Mouse (Mus musculus): Measurements from ENCODE around the gene Camkmt. TPM values are rescaled to one million over a fixed set of nuclear protein-coding genes. Genes with fewer than 3 reads are reported as not detected.

Gene Camkmt
- total RNA-seq, 2 experiments from 2014 or later, result 1.3 to 1.4 TPM

DNA sequence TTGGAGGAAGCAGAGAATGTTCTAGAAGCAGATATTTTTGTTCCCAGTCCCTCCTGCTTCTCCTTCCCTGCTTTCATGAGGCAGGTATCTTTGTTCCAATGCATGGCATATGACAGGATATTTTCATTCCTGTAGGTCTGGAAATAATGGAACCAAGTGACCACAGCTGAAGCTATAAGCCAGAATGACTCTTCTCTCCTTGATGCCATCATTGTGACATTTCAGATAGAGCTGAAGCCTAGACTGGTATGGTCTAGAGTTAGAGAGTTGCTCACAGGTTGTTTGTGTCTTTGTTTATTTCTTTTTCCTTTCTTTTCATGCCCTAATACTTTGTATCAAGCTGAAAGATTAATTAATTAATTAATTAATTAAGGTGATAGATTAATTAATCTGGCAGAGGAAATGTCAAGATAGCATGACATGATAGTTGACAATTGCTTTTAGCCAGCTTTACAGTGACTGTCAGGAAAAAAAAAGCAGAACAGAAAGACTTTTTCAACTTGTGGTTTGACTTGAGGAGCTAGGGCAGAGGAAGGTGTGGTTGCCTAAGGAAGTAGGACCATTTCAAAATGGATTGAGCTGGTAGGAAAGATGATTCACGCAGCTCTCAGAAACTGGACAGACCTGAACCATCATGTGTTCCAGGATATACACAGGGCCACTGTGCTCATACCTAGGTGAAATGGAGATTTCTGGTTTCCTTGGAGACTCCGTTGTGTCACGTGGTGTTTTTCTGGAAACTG is 404.8 kb downstream of the Camkmt start:
- DNase-seq, result no peak

DNA sequence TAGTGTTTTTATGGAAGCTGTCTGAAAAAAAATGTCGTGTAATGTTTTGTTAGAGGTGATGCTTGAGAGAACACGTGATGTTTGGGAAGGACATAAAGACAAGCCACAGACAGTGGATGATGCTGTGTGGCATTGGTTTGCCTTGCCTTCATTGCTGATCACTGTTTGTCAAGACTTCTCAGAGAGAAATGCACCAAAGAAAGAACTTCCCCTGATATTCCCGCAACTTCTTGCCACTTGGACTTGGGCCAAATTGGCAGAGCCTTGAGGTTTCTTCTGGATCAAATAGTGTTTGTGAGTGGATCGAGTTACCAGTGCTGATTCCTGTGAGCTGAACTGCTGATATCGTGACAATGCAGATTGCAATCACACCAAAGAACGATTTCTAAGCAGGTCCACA is 405.5 kb downstream of the Camkmt start:
- DNase-seq, result no peak

DNA sequence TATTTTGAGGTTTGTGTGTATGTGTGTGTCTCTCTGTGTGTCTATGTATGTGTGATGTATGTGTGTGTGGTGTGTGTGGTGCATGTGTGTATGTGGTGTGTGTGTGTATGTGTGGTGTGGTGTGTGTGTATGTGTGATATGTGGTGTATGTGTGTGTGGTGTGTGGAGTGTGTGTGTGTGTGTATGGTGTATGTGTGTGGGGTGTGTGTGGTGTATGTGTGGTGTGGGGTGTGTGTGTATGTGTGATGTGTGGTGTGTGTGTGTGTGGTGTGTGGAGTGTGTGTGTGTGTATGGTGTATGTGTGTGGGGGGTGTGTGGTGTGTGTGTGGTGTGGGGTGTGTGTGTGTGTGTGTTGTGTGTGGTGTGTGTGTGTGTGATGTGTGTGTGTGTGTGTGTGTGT is 414.5 kb downstream of the Camkmt start:
- no peak for DNase-seq

- no peak for DNase-seq
These were observed 416.1 kb downstream of the Camkmt start for GRCm38 (mm10) chr17:85506206-85507088.

DNA sequence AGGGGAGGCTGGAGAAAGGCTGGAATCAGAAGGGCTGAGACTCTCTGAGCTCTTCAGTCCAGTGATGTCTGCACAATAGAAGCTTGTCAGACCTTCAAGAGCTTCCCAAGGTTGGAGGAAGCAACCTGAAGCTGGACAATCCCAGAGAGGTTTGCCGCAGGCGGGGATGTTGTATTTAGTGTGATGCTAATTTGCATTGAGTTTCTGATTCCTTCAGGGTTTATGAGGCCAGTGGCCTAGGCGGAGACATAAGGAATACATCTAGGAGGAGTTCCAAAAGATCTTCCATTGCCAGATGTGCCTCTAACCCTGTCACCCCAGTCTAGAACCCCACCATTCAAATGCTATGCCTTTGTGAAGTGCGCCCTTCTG is 416.7 kb downstream of the Camkmt start:
- DNase-seq, result no peak

Other genes starting within 250 kb of the Camkmt start
- gene Ppm1b, start 133.8 kb upstream of the Camkmt start, total RNA-seq (2021), result 100 to 1,000 TPM; 148 to 174 TPM
- under 1 TPM in 1 of 2 experiments, not detected in 1; 0.16 TPM for gene Slc3a1, start 62.2 kb upstream of the Camkmt start, total RNA-seq (2021)
- gene Prepl, start 311 bp upstream of the Camkmt start, total RNA-seq (2021), result 10 to 100 TPM; 35.7 to 38.1 TPM